Mouse (Mus musculus) liver, adult 2 months (tissue): ENCODE data around the gene Slc39a8. TPM values are rescaled to one million over a fixed set of nuclear protein-coding genes. Genes with fewer than 3 reads are reported as not detected.

Experiments
- DNase-seq: peaks from one replicate; pipeline ENCODE4 v3.0.0-alpha.2; 2011; ENCODE audit warnings: low read depth, low spot score; ENCODE audit errors: extremely low read depth
- H3K27ac ChIP-seq: fragments of 200-500 bp; replicated peaks from 2 replicates; pipeline ENCODE4 v1.5.1; 2012; ENCODE audit warnings: low read depth, mild to moderate bottlenecking, control low read depth, inconsistent platforms, low read length; ENCODE audit not compliant: insufficient read depth
- H3K27me3 ChIP-seq: fragments of 200-500 bp; 2 replicates; pipeline ENCODE4 v1.6.1; 2012; ENCODE audit warnings: mild to moderate bottlenecking, moderate library complexity, low read length, inconsistent platforms; ENCODE audit not compliant: control insufficient read depth, insufficient read depth
- H3K36me3 ChIP-seq: fragments of 200-500 bp; 2 replicates; pipeline ENCODE4 v1.6.1; 2012; ENCODE audit warnings: low read length, inconsistent platforms; ENCODE audit not compliant: control insufficient read depth, insufficient read depth
- H3K4me1 ChIP-seq: fragments of 200-500 bp; 2 replicates; pipeline ENCODE4 v1.6.1; 2011; ENCODE audit warnings: low read length; ENCODE audit not compliant: control insufficient read depth, insufficient read depth
- H3K4me3 ChIP-seq: fragments of 200-500 bp; 2 replicates; pipeline ENCODE4 v1.5.1; 2011; ENCODE audit warnings: low read depth, mild to moderate bottlenecking, control low read depth, low read length, moderate library complexity; ENCODE audit not compliant: insufficient read depth
- H3K79me2 ChIP-seq: fragments of 200-500 bp; 2 replicates; pipeline ENCODE4 v1.6.1; 2012; ENCODE audit warnings: inconsistent platforms, mild to moderate bottlenecking, low read length, moderate library complexity; ENCODE audit not compliant: control insufficient read depth, insufficient read depth
- H3K9ac ChIP-seq: fragments of 200-500 bp; 2 replicates; pipeline ENCODE4 v1.6.1; 2012; ENCODE audit warnings: low read depth, mild to moderate bottlenecking, control low read depth, inconsistent platforms, low read length
- CTCF ChIP-seq: fragments of 200-500 bp; IDR thresholded peaks from 2 replicates; pipeline ENCODE4 v1.5.1; 2011; ENCODE audit warnings: low read depth, low read length, control low read depth
- POLR2A ChIP-seq: fragments of 200-500 bp; IDR thresholded peaks from 2 replicates; pipeline ENCODE4 v1.6.1; 2011; ENCODE audit warnings: low read length, control low read depth; ENCODE audit not compliant: insufficient read depth; ENCODE audit errors: extremely low read depth
- WGBS: fragments of 180-500 bp; shearing (Covaris S2); methylation state at CpG from one replicate; pipeline ENCODE4 v1.1.7; 2018; 5-methylcytosine and 5-hydroxymethylcytosine counted together
- polyA plus RNA-seq: library from polyadenylated mRNA; depleted of rRNA; stranded (reverse); fragments of >200 nt; gene quantifications from 2 replicates; pipeline ENCODE4 v1.2.3, GENCODE M21; 2012; rRNA removed
- total RNA-seq: library from RNA; depleted of rRNA; stranded (reverse); fragments of >200 nt; gene quantifications from 2 replicates; pipeline ENCODE4 v1.2.3, GENCODE M21; 2014; rRNA removed

The Slc39a8 gene
- total RNA-seq (30.0 and 32.5 TPM in 2 replicates), polyA plus RNA-seq (14.0 and 17.2 TPM in 2 replicates)

GRCm38 (mm10) chr3:135825016-135825753, at the start of gene Slc39a8:
Gene Slc39a8, plus strand, starts transcription at chr3:135825279.
- H3K27ac ChIP-seq: peak within 1 kb of the TSS; percentile 100
- H3K9ac ChIP-seq: peak within 1 kb of the TSS; percentile 85
- DNase-seq: peak; percentile 90
- WGBS: 1% methylated on average over 22 of the region's 22 CpGs
- TF ChIP-seq CTCF: peak; percentile 65
- peak; percentile 78 for TF ChIP-seq POLR2A
- H3K36me3 ChIP-seq: no peaks in the 10 kb centered on the region
- peaks cover 6% of the 10 kb centered on the region for H3K4me1 ChIP-seq
- H3K79me2 ChIP-seq: peaks cover 2% of the 10 kb centered on the region; the same call in 1 of the 2 replicates
- peak within 1 kb of the TSS; percentile 81 for H3K4me3 ChIP-seq
- no peaks in the 10 kb centered on the region for H3K27me3 ChIP-seq

GRCm38 (mm10) chr3:135785065-135785464, 40.0 kb upstream of the Slc39a8 start:
- no peak overlapping the region for H3K4me3 ChIP-seq
- H3K4me1 ChIP-seq: no peaks in the 10 kb centered on the region
- H3K79me2 ChIP-seq: no peaks in the 10 kb centered on the region
- no peak for DNase-seq
- no peak overlapping the region for H3K27ac ChIP-seq
- H3K27me3 ChIP-seq: no peaks in the 10 kb centered on the region
- no peaks in the 10 kb centered on the region for H3K36me3 ChIP-seq
- no peak overlapping the region for H3K9ac ChIP-seq
- TF ChIP-seq CTCF (no peak), POLR2A (no peak)
- 85% methylated on average over 7 of the region's 7 CpGs for WGBS

GRCm38 (mm10) chr3:135796117-135796516, 29.0 kb upstream of the Slc39a8 start:
- TF ChIP-seq POLR2A (no peak), CTCF (no peak)
- H3K79me2 ChIP-seq: no peaks in the 10 kb centered on the region

GRCm38 (mm10) chr3:135798241-135798640, 26.8 kb upstream of the Slc39a8 start:
- TF ChIP-seq POLR2A (no peak), CTCF (no peak)
- 21% methylated on average over 3 of the region's 3 CpGs for WGBS
- Histone ChIP-seq H3K79me2 (no peaks in the 10 kb centered on the region), H3K36me3 (no peaks in the 10 kb centered on the region), H3K9ac (no peak overlapping the region), H3K4me3 (no peak overlapping the region), H3K4me1 (no peaks in the 10 kb centered on the region; the same call in 1 of the 2 replicates), H3K27me3 (no peaks in the 10 kb centered on the region), H3K27ac (0 out of 2 replicates have a peak overlapping the region, but pooled peaks have one; percentile 17)
- DNase-seq: peak; percentile 85

More at GRCm38 (mm10) chr3:135796117-135796516, 29.0 kb upstream of the Slc39a8 start:
- Histone ChIP-seq H3K4me3 (no peak overlapping the region), H3K4me1 (no peaks in the 10 kb centered on the region; the same call in 1 of the 2 replicates), H3K27ac (no peak overlapping the region), H3K27me3 (no peaks in the 10 kb centered on the region), H3K36me3 (no peaks in the 10 kb centered on the region), H3K9ac (no peak overlapping the region)
- DNase-seq: no peak
- WGBS: 98% methylated on average over 6 of the region's 6 CpGs

- Histone ChIP-seq H3K9ac (no peak overlapping the region), H3K27ac (no peak overlapping the region), H3K4me3 (no peak overlapping the region), H3K4me1 (no peaks in the 10 kb centered on the region; the same call in 1 of the 2 replicates), H3K36me3 (no peaks in the 10 kb centered on the region), H3K79me2 (no peaks in the 10 kb centered on the region), H3K27me3 (no peaks in the 10 kb centered on the region)
- DNase-seq: no peak
- TF ChIP-seq POLR2A (no peak), CTCF (no peak)
- 16% methylated on average over 1 of the region's 1 CpGs for WGBS
These were observed 26.4 kb upstream of the Slc39a8 start for GRCm38 (mm10) chr3:135798665-135799064.

- Histone ChIP-seq H3K27ac (no peak overlapping the region), H3K9ac (no peak overlapping the region), H3K4me1 (no peaks in the 10 kb centered on the region), H3K79me2 (no peaks in the 10 kb centered on the region), H3K36me3 (no peaks in the 10 kb centered on the region), H3K4me3 (no peak overlapping the region), H3K27me3 (no peaks in the 10 kb centered on the region)
- no peak for DNase-seq
- 74% methylated on average over 14 of the region's 14 CpGs for WGBS
- TF ChIP-seq CTCF (no peak), POLR2A (no peak)
These were observed 10.4 kb upstream of the Slc39a8 start for GRCm38 (mm10) chr3:135814665-135815064.
